Mouse (Mus musculus) midbrain, embryonic 11.5 days (tissue): ENCODE data around the gene Mrpl4. TPM values are rescaled to one million over a fixed set of nuclear protein-coding genes. Genes with fewer than 3 reads are reported as not detected.
"Not testable (repeated sequence)": the region's sequence is repeated elsewhere in the genome, so short reads cannot be mapped to it uniquely, and the experiment has no call there.

Experiments used
- ATAC-seq: fragments of 200-750 bp; cut with Nextera tagmentation; 2 replicates; pipeline ENCODE4 v1.8.0; 2017; ENCODE audit warnings: moderate TSS enrichment, moderate library complexity; ENCODE audit not compliant: low FRiP score
- DNase-seq: peaks from one replicate; pipeline ENCODE4 v3.0.0; 2015; ENCODE audit warnings: low spot score; ENCODE audit errors: missing footprints
- H3K27ac ChIP-seq: fragments of 300-500 bp; sonication (generic); 2 replicates; pipeline ENCODE4 v1.5.1; 2014; ENCODE audit warnings: low read depth, low read length
- H3K27me3 ChIP-seq: fragments of 300-500 bp; sonication (generic); 2 replicates; pipeline ENCODE4 v1.6.1; 2014; ENCODE audit warnings: mild to moderate bottlenecking, low read length, moderate library complexity, mixed read lengths; ENCODE audit not compliant: control insufficient read depth, insufficient read depth
- H3K36me3 ChIP-seq: fragments of 300-500 bp; sonication (generic); 2 replicates; pipeline ENCODE4 v1.6.1; 2014; ENCODE audit warnings: mild to moderate bottlenecking, low read length, moderate library complexity, mixed read lengths; ENCODE audit not compliant: control insufficient read depth, insufficient read depth
- H3K4me1 ChIP-seq: fragments of 300-500 bp; sonication (generic); 2 replicates; pipeline ENCODE4 v1.6.1; 2014; ENCODE audit warnings: low read length; ENCODE audit not compliant: control insufficient read depth, insufficient read depth
- H3K4me2 ChIP-seq: fragments of 300-500 bp; sonication (generic); 2 replicates; pipeline ENCODE4 v1.6.1; 2014; ENCODE audit warnings: mild to moderate bottlenecking, moderate library complexity
- H3K4me3 ChIP-seq: fragments of 300-500 bp; sonication (generic); 2 replicates; pipeline ENCODE4 v1.5.1; 2014; ENCODE audit warnings: low read depth, low read length
- H3K9ac ChIP-seq: fragments of 300-500 bp; sonication (generic); 2 replicates; pipeline ENCODE4 v1.6.1; 2014; ENCODE audit warnings: low read length
- H3K9me3 ChIP-seq: fragments of 300-500 bp; sonication (generic); 2 replicates; pipeline ENCODE4 v1.6.1; 2016; ENCODE audit warnings: low read length; ENCODE audit not compliant: control insufficient read depth
- WGBS: fragments of 180-500 bp; shearing (Covaris S2); extraction: QIAGEN DNeasy Blood & Tissue Kit; methylation state at CpG from one replicate; pipeline ENCODE4 v1.1.7; 2014; 5-methylcytosine and 5-hydroxymethylcytosine counted together
- polyA plus RNA-seq: library from polyadenylated mRNA; unstranded; fragments of >200 nt; fragmentation: Nextera tagmentation; extraction: Ambion mirVana; gene quantifications from 2 replicates; pipeline ENCODE4 v1.2.1, GENCODE M21; 2014

Gene Mrpl4
- polyA plus RNA-seq, 1 experiment from 2014 or later: 121 TPM

DNA sequence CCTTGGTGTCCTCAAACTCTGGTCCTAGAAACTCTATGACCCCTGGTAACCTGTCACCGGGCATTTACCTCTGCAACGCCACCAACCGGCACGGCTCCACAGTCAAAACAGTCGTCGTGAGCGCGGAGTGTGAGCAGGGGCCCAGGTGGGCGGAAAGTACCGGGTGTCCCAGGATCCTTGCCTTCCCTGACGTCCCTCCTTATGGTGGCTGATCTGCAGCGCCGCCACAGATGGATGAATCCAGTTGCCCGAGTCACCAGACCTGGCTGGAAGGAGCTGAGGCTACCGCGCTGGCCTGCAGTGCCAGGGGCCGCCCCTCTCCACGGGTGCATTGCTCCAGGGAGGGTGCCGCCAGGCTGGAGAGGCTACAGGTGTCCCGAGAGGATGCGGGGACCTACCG is 34.1 kb downstream of the Mrpl4 start:
- Histone ChIP-seq H3K4me2 (no peak overlapping the region), H3K27ac (no peak overlapping the region), H3K4me1 (peaks cover 24% of the 10 kb centered on the region), H3K9ac (no peak overlapping the region), H3K4me3 (no peak overlapping the region), H3K27me3 (peaks cover 83% of the 10 kb centered on the region), H3K36me3 (no peaks in the 10 kb centered on the region), H3K9me3 (no peaks in the 10 kb centered on the region)
- DNase-seq (peak; percentile 87), ATAC-seq (no peak)
- WGBS: 2% methylated on average over 22 of the region's 22 CpGs

DNA sequence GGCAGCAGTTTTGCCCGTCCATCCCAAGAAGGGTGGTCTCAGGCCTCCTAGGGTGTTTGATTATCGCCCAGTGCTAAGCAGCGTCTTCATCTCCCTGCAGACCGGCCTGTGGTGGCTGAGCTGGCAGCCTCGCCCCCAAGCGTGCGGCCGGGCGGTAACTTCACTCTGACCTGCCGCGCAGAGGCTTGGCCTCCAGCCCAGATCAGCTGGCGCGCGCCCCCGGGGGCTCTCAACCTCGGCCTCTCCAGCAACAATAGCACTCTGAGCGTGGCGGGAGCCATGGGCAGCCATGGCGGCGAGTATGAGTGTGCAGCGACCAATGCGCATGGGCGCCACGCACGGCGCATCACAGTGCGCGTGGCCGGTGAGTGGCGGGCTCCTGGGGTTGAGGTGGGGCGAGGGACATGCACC is 34.9 kb downstream of the Mrpl4 start:
- H3K36me3 ChIP-seq: no peaks in the 10 kb centered on the region
- 2% methylated on average over 31 of the region's 31 CpGs for WGBS
- peak overlapping the region; percentile 53 for H3K4me2 ChIP-seq
- H3K27ac ChIP-seq: no peak overlapping the region
- no peaks in the 10 kb centered on the region for H3K9me3 ChIP-seq
- H3K27me3 ChIP-seq: peaks cover 75% of the 10 kb centered on the region
- peaks cover 18% of the 10 kb centered on the region for H3K4me1 ChIP-seq
- H3K9ac ChIP-seq: peak overlapping the region; percentile 44
- ATAC-seq: peak; percentile 43; the same call in 1 of the 2 replicates
- H3K4me3 ChIP-seq: peak overlapping the region; percentile 24
- DNase-seq: peak; percentile 92

GRCm38 (mm10) chr9:21039779-21040178 is 37.2 kb downstream of the Mrpl4 start:
- Histone ChIP-seq H3K9me3 (no peaks in the 10 kb centered on the region), H3K27ac (no peak overlapping the region), H3K4me2 (no peak overlapping the region), H3K9ac (no peak overlapping the region), H3K27me3 (peaks cover 53% of the 10 kb centered on the region), H3K4me1 (peaks cover 8% of the 10 kb centered on the region; the same call in 1 of the 2 replicates), H3K36me3 (no peaks in the 10 kb centered on the region), H3K4me3 (no peak overlapping the region)
- ATAC-seq (no peak), DNase-seq (peak; percentile 78)
- 79% methylated on average over 3 of the region's 3 CpGs for WGBS

DNA sequence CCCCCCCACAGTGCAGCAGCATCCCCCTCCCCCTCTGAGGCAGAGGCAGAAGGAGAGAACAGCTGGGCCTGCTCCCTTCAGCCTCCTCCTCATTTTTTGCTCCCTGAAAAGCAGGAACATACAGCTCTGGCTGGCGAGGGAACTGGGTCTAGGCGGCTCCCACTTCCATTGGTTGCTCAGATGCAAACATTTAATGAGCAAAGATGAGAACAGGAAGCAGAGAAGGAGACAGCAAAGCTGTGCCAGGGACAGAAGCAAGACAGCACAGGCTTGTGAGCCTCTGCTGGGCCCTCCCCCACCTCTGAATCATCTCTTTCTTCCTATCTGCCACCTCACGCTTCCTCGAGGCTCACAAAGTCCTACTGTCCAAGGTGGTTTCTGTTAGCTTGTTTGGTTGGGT is 38.8 kb downstream of the Mrpl4 start:
- H3K4me3 ChIP-seq: no peak overlapping the region
- ATAC-seq (no peak), DNase-seq (peak; percentile 53)
- H3K27ac ChIP-seq: no peak overlapping the region
- no peaks in the 10 kb centered on the region for H3K36me3 ChIP-seq
- H3K27me3 ChIP-seq: peaks cover 38% of the 10 kb centered on the region
- no peak overlapping the region for H3K9ac ChIP-seq
- H3K9me3 ChIP-seq: no peaks in the 10 kb centered on the region
- WGBS: 50% methylated on average over 4 of the region's 4 CpGs
- H3K4me1 ChIP-seq: peaks cover 8% of the 10 kb centered on the region; the same call in 1 of the 2 replicates
- no peak overlapping the region for H3K4me2 ChIP-seq

GRCm38 (mm10) chr9:21043563-21043962 is 41.0 kb downstream of the Mrpl4 start:
- Histone ChIP-seq H3K4me3 (no peak overlapping the region), H3K9me3 (no peaks in the 10 kb centered on the region), H3K4me1 (no peaks in the 10 kb centered on the region), H3K27ac (no peak overlapping the region), H3K4me2 (no peak overlapping the region), H3K27me3 (peaks cover 15% of the 10 kb centered on the region), H3K9ac (no peak overlapping the region), H3K36me3 (no peaks in the 10 kb centered on the region)
- WGBS: 82% methylated on average over 4 of the region's 4 CpGs
- DNase-seq: no peak
- no peak for ATAC-seq

- 57% methylated on average over 1 of the region's 1 CpGs for WGBS
- not testable (repeated sequence) for ATAC-seq
Measured at GRCm38 (mm10) chr9:21044785-21045184, 42.2 kb downstream of the Mrpl4 start.

GRCm38 (mm10) chr9:21045235-21045634 is 42.7 kb downstream of the Mrpl4 start:
- no peak overlapping the region for H3K4me3 ChIP-seq
- peaks cover under 1% of the 10 kb centered on the region; the same call in 1 of the 2 replicates for H3K27me3 ChIP-seq
- ATAC-seq (no peak), DNase-seq (no peak)
- H3K4me1 ChIP-seq: no peaks in the 10 kb centered on the region
- 90% methylated on average over 3 of the region's 3 CpGs for WGBS
- no peak overlapping the region for H3K4me2 ChIP-seq
- no peaks in the 10 kb centered on the region for H3K36me3 ChIP-seq
- H3K9ac ChIP-seq: no peak overlapping the region
- no peaks in the 10 kb centered on the region for H3K9me3 ChIP-seq
- H3K27ac ChIP-seq: no peak overlapping the region

More at GRCm38 (mm10) chr9:21044785-21045184, 42.2 kb downstream of the Mrpl4 start:
- H3K9ac ChIP-seq, H3K36me3 ChIP-seq, H3K4me2 ChIP-seq, H3K9me3 ChIP-seq, DNase-seq, H3K27ac ChIP-seq, H3K4me1 ChIP-seq, H3K4me3 ChIP-seq, H3K27me3 ChIP-seq: not testable (repeated sequence)

GRCm38 (mm10) chr9:21051578-21051977 is 49.0 kb downstream of the Mrpl4 start:
- Histone ChIP-seq H3K27me3 (no peaks in the 10 kb centered on the region), H3K9ac (no peak overlapping the region), H3K36me3 (no peaks in the 10 kb centered on the region), H3K4me3 (no peak overlapping the region), H3K4me2 (no peak overlapping the region), H3K4me1 (no peaks in the 10 kb centered on the region), H3K9me3 (no peaks in the 10 kb centered on the region), H3K27ac (no peak overlapping the region)
- 72% methylated on average over 10 of the region's 10 CpGs for WGBS
- DNase-seq: no peak
- no peak for ATAC-seq
